Mouse (Mus musculus): ENCODE data around the gene Nol9. TPM values are rescaled to one million over a fixed set of nuclear protein-coding genes. Genes with fewer than 3 reads are reported as not detected.
A peak's percentile ranks its signal among the peaks of the same experiment; 100 is the strongest.

Gene Nol9
- polyA plus RNA-seq, 1 experiment from 2014 or later: 20.5 TPM

GRCm38 (mm10) chr4:152062390-152063110 is 23.4 kb downstream of the Nol9 start:
- WGBS: 57% methylated on average over 9 of the region's 9 CpGs
- ATAC-seq (replicated peaks; ENCODE audit: low FRiP score, low read depth): peak; percentile 87

GRCm38 (mm10) chr4:152067280-152067679 is 28.2 kb downstream of the Nol9 start:
- H3K4me2 ChIP-seq (ENCODE audit: low read length): no peak overlapping the region
- ATAC-seq (replicated peaks; ENCODE audit: low FRiP score, low read depth) (no peak), DNase-seq (ENCODE audit: low spot score) (no peak)
- no peak for TF ChIP-seq CTCF (IDR thresholded peaks at IDR 0.05; ENCODE audit: low read depth)
- H3K4me3 ChIP-seq (replicated peaks; ENCODE audit: low read depth, low read length): no peak overlapping the region
- no peaks in the 10 kb centered on the region for H3K9me3 ChIP-seq (replicated peaks; ENCODE audit: low read length)
- no peaks in the 10 kb centered on the region for H3K36me3 ChIP-seq (ENCODE audit: insufficient read depth, low read length)
- no peaks in the 10 kb centered on the region for H3K27me3 ChIP-seq (ENCODE audit: insufficient read depth, low read length)
- H3K9ac ChIP-seq (ENCODE audit: low read depth, low read length): no peak overlapping the region
- no peak overlapping the region for H3K27ac ChIP-seq
- H3K4me1 ChIP-seq (replicated peaks; ENCODE audit: insufficient read depth, low read length): 0 out of 2 replicates have a peak, but pooled peaks cover 6% of the 10 kb centered on the region

More at GRCm38 (mm10) chr4:152062390-152063110, 23.4 kb downstream of the Nol9 start:
- Histone ChIP-seq H3K4me3 (replicated peaks; ENCODE audit: low read depth, low read length) (no peak overlapping the region), H3K4me1 (replicated peaks; ENCODE audit: insufficient read depth, low read length) (0 out of 2 replicates have a peak, but pooled peaks cover 6% of the 10 kb centered on the region), H3K9me3 (replicated peaks; ENCODE audit: low read length) (no peaks in the 10 kb centered on the region), H3K27me3 (ENCODE audit: insufficient read depth, low read length) (no peaks in the 10 kb centered on the region), H3K4me2 (ENCODE audit: low read length) (no peak overlapping the region), H3K9ac (ENCODE audit: low read depth, low read length) (no peak overlapping the region), H3K36me3 (ENCODE audit: insufficient read depth, low read length) (peaks cover 27% of the 10 kb centered on the region; the same call in 1 of the 2 replicates), H3K27ac (0 out of 2 replicates have a peak overlapping the region, but pooled peaks have one; percentile 2)
- peak; percentile 11; the same call in 1 of the 2 replicates for TF ChIP-seq CTCF (IDR thresholded peaks at IDR 0.05; ENCODE audit: low read depth)
- DNase-seq (ENCODE audit: low spot score): no peak

- 81% methylated on average over 6 of the region's 6 CpGs for WGBS
- no peaks in the 10 kb centered on the region for H3K27me3 ChIP-seq (ENCODE audit: insufficient read depth, low read length)
- no peak overlapping the region for H3K9ac ChIP-seq (ENCODE audit: low read depth, low read length)
- H3K4me1 ChIP-seq (replicated peaks; ENCODE audit: insufficient read depth, low read length): no peaks in the 10 kb centered on the region
- no peak overlapping the region for H3K27ac ChIP-seq
- H3K4me3 ChIP-seq (replicated peaks; ENCODE audit: low read depth, low read length): no peak overlapping the region
- no peak for TF ChIP-seq CTCF (IDR thresholded peaks at IDR 0.05; ENCODE audit: low read depth)
- no peaks in the 10 kb centered on the region for H3K9me3 ChIP-seq (replicated peaks; ENCODE audit: low read length)
- DNase-seq (ENCODE audit: low spot score) (no peak), ATAC-seq (replicated peaks; ENCODE audit: low FRiP score, low read depth) (no peak)
- H3K4me2 ChIP-seq (ENCODE audit: low read length): no peak overlapping the region
- no peaks in the 10 kb centered on the region for H3K36me3 ChIP-seq (ENCODE audit: insufficient read depth, low read length)
These were observed 29.1 kb downstream of the Nol9 start for GRCm38 (mm10) chr4:152068166-152068724.

- no peaks in the 10 kb centered on the region for H3K36me3 ChIP-seq (ENCODE audit: insufficient read depth, low read length)
- no peak overlapping the region for H3K4me3 ChIP-seq (replicated peaks; ENCODE audit: low read depth, low read length)
- DNase-seq (ENCODE audit: low spot score) (no peak), ATAC-seq (replicated peaks; ENCODE audit: low FRiP score, low read depth) (no peak)
- H3K9me3 ChIP-seq (replicated peaks; ENCODE audit: low read length): no peaks in the 10 kb centered on the region
- no peak overlapping the region for H3K9ac ChIP-seq (ENCODE audit: low read depth, low read length)
- no peak overlapping the region for H3K4me2 ChIP-seq (ENCODE audit: low read length)
- WGBS: 87% methylated on average over 3 of the region's 3 CpGs
- no peak for TF ChIP-seq CTCF (IDR thresholded peaks at IDR 0.05; ENCODE audit: low read depth)
- no peaks in the 10 kb centered on the region for H3K4me1 ChIP-seq (replicated peaks; ENCODE audit: insufficient read depth, low read length)
- H3K27ac ChIP-seq: no peak overlapping the region
- H3K27me3 ChIP-seq (ENCODE audit: insufficient read depth, low read length): no peaks in the 10 kb centered on the region
These were observed 30.1 kb downstream of the Nol9 start for GRCm38 (mm10) chr4:152069245-152069644.

GRCm38 (mm10) chr4:152070494-152071396 is 31.6 kb downstream of the Nol9 start:
- H3K36me3 ChIP-seq (ENCODE audit: insufficient read depth, low read length): no peaks in the 10 kb centered on the region
- DNase-seq (ENCODE audit: low spot score) (no peak), ATAC-seq (replicated peaks; ENCODE audit: low FRiP score, low read depth) (no peak)
- WGBS: 74% methylated on average over 11 of the region's 11 CpGs
- no peaks in the 10 kb centered on the region for H3K9me3 ChIP-seq (replicated peaks; ENCODE audit: low read length)
- no peak overlapping the region for H3K27ac ChIP-seq
- H3K4me3 ChIP-seq (replicated peaks; ENCODE audit: low read depth, low read length): no peak overlapping the region
- no peaks in the 10 kb centered on the region for H3K27me3 ChIP-seq (ENCODE audit: insufficient read depth, low read length)
- H3K4me2 ChIP-seq (ENCODE audit: low read length): no peak overlapping the region
- TF ChIP-seq CTCF (IDR thresholded peaks at IDR 0.05; ENCODE audit: low read depth): no peak
- H3K9ac ChIP-seq (ENCODE audit: low read depth, low read length): no peak overlapping the region
- no peaks in the 10 kb centered on the region for H3K4me1 ChIP-seq (replicated peaks; ENCODE audit: insufficient read depth, low read length)

- Histone ChIP-seq H3K9ac (ENCODE audit: low read depth, low read length) (no peak within 1 kb of the TSS), H3K36me3 (ENCODE audit: insufficient read depth, low read length) (no peaks in the 10 kb centered on the region), H3K27me3 (ENCODE audit: insufficient read depth, low read length) (no peaks in the 10 kb centered on the region), H3K9me3 (replicated peaks; ENCODE audit: low read length) (no peaks in the 10 kb centered on the region), H3K4me1 (replicated peaks; ENCODE audit: insufficient read depth, low read length) (no peaks in the 10 kb centered on the region; the same call in 1 of the 2 replicates), H3K4me3 (replicated peaks; ENCODE audit: low read depth, low read length) (no peak within 1 kb of the TSS), H3K4me2 (ENCODE audit: low read length) (no peak within 1 kb of the TSS), H3K27ac (no peak within 1 kb of the TSS)
- 54% methylated on average over 10 of the region's 10 CpGs for WGBS
- DNase-seq (ENCODE audit: low spot score): peak; percentile 22
- no peak for ATAC-seq (replicated peaks; ENCODE audit: low FRiP score, low read depth)
- TF ChIP-seq CTCF (IDR thresholded peaks at IDR 0.05; ENCODE audit: low read depth): no peak
These were observed 33.0 kb downstream of the Nol9 start, which contains the start of gene Plekhg5 for GRCm38 (mm10) chr4:152072121-152072601. Plekhg5 (plus strand) TSS chr4:152072498.
